Mouse (Mus musculus): ENCODE data around the gene Maob.

Maob gene

GRCm38 (mm10) chrX:16817261-16817769 lies at the start of gene Maob:
Gene Maob, minus strand, starts transcription at chrX:16817366.
- in situ Hi-C loops (cut with MboI; ENCODE audit: low sequenced_read_pairs), result no loop called here

DNA sequence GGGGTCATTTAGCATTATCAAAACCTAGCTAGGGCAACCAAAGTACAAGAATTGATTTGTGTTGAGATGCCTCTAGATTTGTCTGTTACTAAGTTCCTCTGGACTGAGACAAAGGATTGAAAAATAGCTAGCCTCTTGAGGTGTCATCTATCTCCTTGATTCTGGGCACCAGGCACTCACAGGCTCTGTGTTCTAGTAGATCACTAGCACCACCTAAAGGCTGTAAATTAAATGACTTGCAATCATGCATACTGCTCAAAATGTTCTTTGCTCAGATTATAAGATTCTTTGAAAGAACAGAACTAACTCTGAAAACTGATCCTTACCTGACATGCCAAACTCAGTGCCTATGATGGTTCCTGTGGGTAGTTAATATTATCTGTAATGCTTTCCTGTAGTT lies 43.1 kb upstream of the Maob start:
- in situ Hi-C loops (cut with MboI; ENCODE audit: low sequenced_read_pairs), result no loop called here

- in situ Hi-C loops (cut with MboI; ENCODE audit: low sequenced_read_pairs), result no loop called here
These were observed 28.9 kb upstream of the Maob start for GRCm38 (mm10) chrX:16846034-16846433.

GRCm38 (mm10) chrX:16841443-16841842 lies 24.3 kb upstream of the Maob start:
- in situ Hi-C loops (cut with MboI; ENCODE audit: low sequenced_read_pairs), result no loop called here

- in situ Hi-C loops (cut with MboI; ENCODE audit: low sequenced_read_pairs), result no loop called here
These were observed 20.1 kb upstream of the Maob start for GRCm38 (mm10) chrX:16837293-16837692.

DNA sequence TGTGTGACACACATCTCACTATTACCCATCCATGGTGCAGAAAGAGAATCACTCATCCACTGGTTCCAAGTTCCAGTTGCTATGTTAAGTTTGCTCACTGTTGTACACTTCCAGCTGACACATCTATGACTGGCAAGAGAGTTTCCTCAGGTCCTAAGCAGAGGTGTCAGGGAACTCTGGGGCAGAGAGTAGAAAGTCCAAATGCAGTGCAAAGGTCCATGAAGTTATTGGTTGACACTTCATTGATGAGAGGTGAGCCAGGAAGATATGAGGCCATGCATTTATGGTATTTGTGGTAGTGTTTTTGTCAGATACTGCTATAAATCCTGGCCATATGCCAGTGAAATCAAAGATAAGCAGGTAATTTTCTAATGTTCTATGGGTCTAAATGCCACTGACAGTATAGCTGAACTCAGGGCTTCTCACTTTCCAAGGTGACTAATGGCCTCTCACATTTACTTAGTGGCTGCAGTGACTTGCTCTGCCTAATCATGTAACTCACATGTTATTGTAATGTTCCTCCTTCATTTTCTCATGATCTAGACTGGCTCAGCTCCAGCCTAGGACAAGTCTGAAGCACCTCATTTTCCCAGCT lies 19.4 kb upstream of the Maob start:
- in situ Hi-C loops (cut with MboI; ENCODE audit: low sequenced_read_pairs), result no loop called here

GRCm38 (mm10) chrX:16826028-16826427 lies 8.9 kb upstream of the Maob start:
- in situ Hi-C loops (cut with MboI; ENCODE audit: low sequenced_read_pairs), result no loop called here

DNA sequence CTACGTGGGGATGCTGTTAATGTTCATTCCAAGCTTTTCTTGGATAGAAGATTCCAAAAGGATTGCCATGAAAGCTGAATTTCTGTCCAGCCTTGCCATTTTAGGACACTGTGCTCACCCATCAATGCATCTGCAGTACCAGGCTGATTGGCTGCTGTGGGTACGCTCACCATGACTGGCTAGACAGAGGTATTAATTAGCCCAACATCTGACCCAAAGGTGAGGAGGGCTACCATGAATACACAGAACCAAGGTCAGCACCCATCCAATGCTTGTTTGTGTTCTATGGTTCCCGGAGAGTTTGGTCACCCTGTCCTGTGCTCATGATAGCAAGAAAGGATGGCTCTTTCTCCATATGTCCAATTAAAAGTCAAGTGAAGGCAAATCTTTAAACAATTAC lies 1.2 kb downstream of the Maob start:
- in situ Hi-C loops (cut with MboI; ENCODE audit: low sequenced_read_pairs), result no loop called here

DNA sequence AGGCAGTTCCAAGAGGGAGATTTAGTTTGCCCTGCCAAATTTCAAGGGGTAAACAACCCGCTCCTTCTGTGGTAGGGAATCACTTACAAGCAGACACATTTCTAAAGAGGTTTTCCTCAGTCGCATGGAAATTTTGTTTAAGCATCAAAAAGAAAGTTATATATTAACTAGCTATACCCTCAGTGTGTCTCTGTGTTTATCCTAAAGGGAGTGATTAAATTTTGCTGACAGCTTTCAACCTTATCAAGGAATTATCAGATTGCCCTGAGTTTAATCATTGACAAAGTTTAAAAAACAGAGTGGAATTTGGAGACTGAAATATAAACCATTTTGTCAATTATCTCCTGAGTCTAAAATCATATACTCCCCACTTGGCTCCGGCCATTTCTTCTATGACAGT lies 5.1 kb downstream of the Maob start:
- in situ Hi-C loops (cut with MboI; ENCODE audit: low sequenced_read_pairs), result no loop called here

GRCm38 (mm10) chrX:16767453-16767852 lies 49.7 kb downstream of the Maob start:
- in situ Hi-C loops (cut with MboI; ENCODE audit: low sequenced_read_pairs), result no loop called here

- in situ Hi-C loops (cut with MboI; ENCODE audit: low sequenced_read_pairs), result no loop called here
These were observed 51.0 kb downstream of the Maob start for GRCm38 (mm10) chrX:16766156-16766555.

GRCm38 (mm10) chrX:16761430-16761829 lies 55.7 kb downstream of the Maob start:
- in situ Hi-C loops (cut with MboI; ENCODE audit: low sequenced_read_pairs), result no loop called here

GRCm38 (mm10) chrX:16754761-16755160 lies 62.4 kb downstream of the Maob start:
- in situ Hi-C loops (cut with MboI; ENCODE audit: low sequenced_read_pairs), result no loop called here

GRCm38 (mm10) chrX:16748932-16749331 lies 68.2 kb downstream of the Maob start:
- in situ Hi-C loops (cut with MboI; ENCODE audit: low sequenced_read_pairs), result no loop called here

GRCm38 (mm10) chrX:16714033-16714432 lies 103.1 kb downstream of the Maob start:
- in situ Hi-C loops (cut with MboI; ENCODE audit: low sequenced_read_pairs), result no loop called here

GRCm38 (mm10) chrX:16706094-16706493 lies 111.1 kb downstream of the Maob start:
- in situ Hi-C loops (cut with MboI; ENCODE audit: low sequenced_read_pairs), result no loop called here
